Mouse (Mus musculus) midbrain, postnatal 0 days (tissue): Measurements from ENCODE around the gene Adra2c. TPM values are rescaled to one million over a fixed set of nuclear protein-coding genes. Genes with fewer than 3 reads are reported as not detected.

Source experiments
- ATAC-seq: fragments of 200-750 bp; cut with Nextera tagmentation; 2 replicates; pipeline ENCODE4 v1.8.0; 2017; ENCODE audit warnings: moderate number of reproducible peaks, mild to moderate bottlenecking, moderate TSS enrichment, moderate library complexity; ENCODE audit not compliant: low FRiP score
- DNase-seq: peaks from one replicate; pipeline ENCODE4 v3.0.0-alpha.2; 2015; ENCODE audit warnings: low spot score
- H3K27ac ChIP-seq: fragments of 300-500 bp; sonication (generic); 2 replicates; pipeline ENCODE4 v1.5.1; 2014; ENCODE audit warnings: low read depth, mild to moderate bottlenecking, low read length, mixed read lengths
- H3K27me3 ChIP-seq: fragments of 300-500 bp; sonication (generic); 2 replicates; pipeline ENCODE4 v1.6.1; 2014; ENCODE audit warnings: low read length, control low read depth, mixed read lengths; ENCODE audit not compliant: insufficient read depth
- H3K36me3 ChIP-seq: fragments of 300-500 bp; sonication (generic); 2 replicates; pipeline ENCODE4 v1.6.1; 2014; ENCODE audit warnings: low read length, control low read depth, mixed read lengths; ENCODE audit not compliant: insufficient read depth
- H3K4me1 ChIP-seq: fragments of 300-500 bp; sonication (generic); 2 replicates; pipeline ENCODE4 v1.6.1; 2014; ENCODE audit warnings: mild to moderate bottlenecking, control low read depth, antibody characterized with exemption, low read length, mixed read lengths; ENCODE audit not compliant: insufficient read depth
- H3K4me2 ChIP-seq: fragments of 300-500 bp; sonication (generic); 2 replicates; pipeline ENCODE4 v1.6.1; 2014; ENCODE audit warnings: low read depth, mild to moderate bottlenecking, low read length, mixed read lengths; ENCODE audit not compliant: poor library complexity, severe bottlenecking
- H3K4me3 ChIP-seq: fragments of 300-500 bp; sonication (generic); 2 replicates; pipeline ENCODE4 v1.5.1; 2014; ENCODE audit warnings: low read depth, mild to moderate bottlenecking, low read length, moderate library complexity
- H3K9ac ChIP-seq: fragments of 300-500 bp; sonication (generic); replicated peaks from 2 replicates; pipeline ENCODE4 v1.6.1; 2014; ENCODE audit warnings: mild to moderate bottlenecking, low read length, moderate library complexity, mixed read lengths; ENCODE audit not compliant: poor library complexity, severe bottlenecking
- H3K9me3 ChIP-seq: fragments of 300-500 bp; sonication (generic); 2 replicates; pipeline ENCODE4 v1.6.1; 2016; ENCODE audit warnings: low read length, control low read depth
- CTCF ChIP-seq: IDR thresholded peaks from 2 replicates; pipeline ENCODE4 v1.5.1; 2016; ENCODE audit warnings: antibody characterized with exemption, mild to moderate bottlenecking
- WGBS: fragments of 180-500 bp; shearing (Covaris S2); extraction: QIAGEN DNeasy Blood & Tissue Kit; methylation state at CpG from one replicate; pipeline ENCODE4 v1.1.7; 2014; 5-methylcytosine and 5-hydroxymethylcytosine counted together
- polyA plus RNA-seq: library from polyadenylated mRNA; unstranded; fragments of >200 nt; fragmentation: Nextera tagmentation; extraction: Ambion mirVana; gene quantifications from 2 replicates; pipeline ENCODE4 v1.2.1, GENCODE M21; 2015
- total RNA-seq: library from RNA; depleted of rRNA; stranded (reverse); fragments of >200 nt; gene quantifications from 2 replicates; pipeline ENCODE4 v1.2.3, GENCODE M21; 2014

The Adra2c gene
- total and polyA plus RNA-seq, 2 experiments from 2014 or later: 0.96 to 10.5 TPM

GRCm38 (mm10) chr5:35286190-35286589, 8.1 kb downstream of the Adra2c start:
- H3K4me3 ChIP-seq: no peak overlapping the region
- peaks cover 21% of the 10 kb centered on the region for H3K27me3 ChIP-seq
- no peaks in the 10 kb centered on the region for H3K4me1 ChIP-seq
- no peak for TF ChIP-seq CTCF
- no peak overlapping the region for H3K9ac ChIP-seq
- no peak overlapping the region for H3K4me2 ChIP-seq
- WGBS: 71% methylated on average over 5 of the region's 5 CpGs
- H3K27ac ChIP-seq: no peak overlapping the region
- ATAC-seq (no peak), DNase-seq (no peak)
- H3K9me3 ChIP-seq: no peaks in the 10 kb centered on the region
- H3K36me3 ChIP-seq: no peaks in the 10 kb centered on the region

- WGBS: 26% methylated on average over 3 of the region's 3 CpGs
- no peak for ATAC-seq
Observed at GRCm38 (mm10) chr5:35299621-35300020, 21.5 kb downstream of the Adra2c start.

GRCm38 (mm10) chr5:35304191-35304590, 26.1 kb downstream of the Adra2c start:
- no peak for TF ChIP-seq CTCF
- DNase-seq (peak; percentile 48), ATAC-seq (no peak)
- no peaks in the 10 kb centered on the region for H3K9me3 ChIP-seq
- H3K4me2 ChIP-seq: no peak overlapping the region
- H3K4me1 ChIP-seq: no peaks in the 10 kb centered on the region
- no peak overlapping the region for H3K4me3 ChIP-seq
- H3K9ac ChIP-seq: no peak overlapping the region
- H3K36me3 ChIP-seq: no peaks in the 10 kb centered on the region
- WGBS: 75% methylated on average over 3 of the region's 3 CpGs
- H3K27ac ChIP-seq: no peak overlapping the region
- no peaks in the 10 kb centered on the region; the same call in 1 of the 2 replicates for H3K27me3 ChIP-seq

More at GRCm38 (mm10) chr5:35299621-35300020, 21.5 kb downstream of the Adra2c start:
- H3K4me1 ChIP-seq: no peaks in the 10 kb centered on the region
- H3K27ac ChIP-seq: no peak overlapping the region
- no peak for TF ChIP-seq CTCF
- H3K4me2 ChIP-seq: no peak overlapping the region
- no peak overlapping the region for H3K9ac ChIP-seq
- no peaks in the 10 kb centered on the region; the same call in 1 of the 2 replicates for H3K27me3 ChIP-seq
- no peaks in the 10 kb centered on the region for H3K36me3 ChIP-seq
- no peak overlapping the region for H3K4me3 ChIP-seq
- no peaks in the 10 kb centered on the region for H3K9me3 ChIP-seq
- no peak for DNase-seq

DNA sequence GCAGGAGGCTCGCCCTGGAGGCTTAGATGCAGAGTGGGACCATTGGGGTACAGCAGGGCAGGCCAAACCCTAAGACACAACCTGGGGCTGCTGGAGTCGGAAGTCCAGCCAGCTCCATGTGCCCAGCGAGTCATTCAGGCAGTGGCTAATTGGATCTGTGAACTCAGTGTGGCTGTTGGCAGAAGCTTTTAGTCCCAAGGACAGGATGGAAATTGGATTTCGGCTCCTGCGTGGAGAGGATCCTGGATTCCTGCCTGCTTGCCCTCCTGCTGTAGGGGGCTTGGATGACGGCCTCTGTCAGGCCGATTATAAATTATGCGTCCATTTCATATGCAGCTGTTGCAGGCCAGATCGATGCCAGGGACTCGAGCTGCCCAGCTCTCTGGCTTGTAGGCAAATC, 27.2 kb downstream of the Adra2c start:
- H3K27ac ChIP-seq: no peak overlapping the region
- H3K4me2 ChIP-seq: no peak overlapping the region
- no peaks in the 10 kb centered on the region for H3K4me1 ChIP-seq
- H3K36me3 ChIP-seq: no peaks in the 10 kb centered on the region
- no peak overlapping the region for H3K9ac ChIP-seq
- no peak overlapping the region for H3K4me3 ChIP-seq
- DNase-seq (peak; percentile 85), ATAC-seq (no peak; the same call in 1 of the 2 replicates)
- 58% methylated on average over 10 of the region's 10 CpGs for WGBS
- no peaks in the 10 kb centered on the region for H3K9me3 ChIP-seq
- no peaks in the 10 kb centered on the region for H3K27me3 ChIP-seq
- TF ChIP-seq CTCF: no peak

DNA sequence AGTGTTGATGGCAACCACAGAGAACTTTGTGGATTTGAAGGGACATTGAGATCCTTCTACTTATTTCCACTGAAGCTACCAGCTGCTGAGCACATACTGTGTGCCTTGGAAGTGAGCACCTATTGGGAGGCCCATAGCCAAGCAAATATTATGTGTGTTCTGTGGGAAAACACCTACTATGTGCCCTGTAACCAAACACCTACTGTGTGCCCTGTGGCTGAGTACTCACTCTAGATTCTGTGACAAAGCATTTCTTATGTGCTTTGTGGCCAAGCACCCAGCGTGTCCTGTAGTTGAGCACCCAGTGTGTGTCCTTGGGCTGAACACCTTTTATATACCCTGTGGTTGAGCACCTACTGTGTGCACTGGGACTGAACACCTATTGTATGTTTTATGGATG, 28.6 kb downstream of the Adra2c start:
- no peak overlapping the region for H3K27ac ChIP-seq
- no peak overlapping the region for H3K9ac ChIP-seq
- H3K4me3 ChIP-seq: no peak overlapping the region
- H3K4me1 ChIP-seq: no peaks in the 10 kb centered on the region
- no peak for TF ChIP-seq CTCF
- H3K27me3 ChIP-seq: no peaks in the 10 kb centered on the region
- no peak for ATAC-seq
- WGBS: 89% methylated on average over 1 of the region's 1 CpGs
- H3K36me3 ChIP-seq: no peaks in the 10 kb centered on the region
- no peak for DNase-seq
- H3K9me3 ChIP-seq: no peaks in the 10 kb centered on the region
- no peak overlapping the region for H3K4me2 ChIP-seq

DNA sequence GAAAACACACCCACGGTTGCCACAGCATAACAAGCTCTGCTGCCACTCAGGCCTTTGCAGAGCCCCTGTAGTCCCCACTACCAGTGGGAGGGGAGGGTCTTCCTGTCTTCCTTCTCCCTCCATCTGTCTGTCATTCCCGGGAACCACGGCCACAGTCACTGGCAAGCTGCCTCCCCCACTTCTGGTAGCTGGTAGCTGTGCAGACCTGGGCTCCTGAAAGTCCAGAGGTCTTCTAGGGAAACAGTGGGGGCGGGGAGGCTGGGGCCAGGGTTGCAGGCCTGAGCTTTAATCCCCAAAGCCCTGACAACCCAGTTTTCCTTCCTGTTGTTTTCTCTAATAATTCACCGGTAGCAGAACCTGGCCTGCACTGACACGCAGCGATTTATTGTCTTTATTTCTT, 31.7 kb downstream of the Adra2c start:
- DNase-seq: no peak
- no peak for TF ChIP-seq CTCF
- no peak overlapping the region for H3K4me3 ChIP-seq

More for the DNA sequence above, 31.7 kb downstream of the Adra2c start:
- 49% methylated on average over 7 of the region's 7 CpGs for WGBS
- Histone ChIP-seq H3K9ac (no peak overlapping the region), H3K27ac (no peak overlapping the region), H3K4me1 (peaks cover 3% of the 10 kb centered on the region; the same call in 1 of the 2 replicates), H3K36me3 (no peaks in the 10 kb centered on the region), H3K27me3 (no peaks in the 10 kb centered on the region), H3K4me2 (no peak overlapping the region), H3K9me3 (no peaks in the 10 kb centered on the region)
- ATAC-seq: no peak
